Mouse (Mus musculus) kidney, embryonic 16.5 days (tissue): Measurements from ENCODE around the gene Steap3. TPM values are rescaled to one million over a fixed set of nuclear protein-coding genes. Genes with fewer than 3 reads are reported as not detected.
A peak's percentile ranks its signal among the peaks of the same experiment; 100 is the strongest.

Experiments
- ATAC-seq: fragments of 200-750 bp; cut with Nextera tagmentation; 2 replicates; pipeline ENCODE4 v1.8.0; 2017; ENCODE audit warnings: moderate TSS enrichment; ENCODE audit not compliant: low FRiP score, low TSS enrichment
- H3K27ac ChIP-seq: fragments of 300-500 bp; sonication (generic); 2 replicates; pipeline ENCODE4 v1.5.1; 2014; ENCODE audit warnings: low read length
- H3K27me3 ChIP-seq: fragments of 300-500 bp; sonication (generic); 2 replicates; pipeline ENCODE4 v1.6.1; 2014; ENCODE audit warnings: low read length, control low read depth, mixed read lengths; ENCODE audit not compliant: insufficient read depth
- H3K36me3 ChIP-seq: fragments of 300-500 bp; sonication (generic); 2 replicates; pipeline ENCODE4 v1.6.1; 2014; ENCODE audit warnings: low read length, control low read depth, mixed read lengths; ENCODE audit not compliant: insufficient read depth
- H3K4me1 ChIP-seq: fragments of 300-500 bp; sonication (generic); 2 replicates; pipeline ENCODE4 v1.6.1; 2014; ENCODE audit warnings: low read length, control low read depth, mixed read lengths; ENCODE audit not compliant: insufficient read depth
- H3K4me2 ChIP-seq: fragments of 300-500 bp; sonication (generic); replicated peaks from 2 replicates; pipeline ENCODE4 v1.6.1; 2014; ENCODE audit warnings: low read depth, low read length
- H3K4me3 ChIP-seq: fragments of 300-500 bp; sonication (generic); 2 replicates; pipeline ENCODE4 v1.5.1; 2014; ENCODE audit warnings: mild to moderate bottlenecking, low read length
- H3K9ac ChIP-seq: fragments of 300-500 bp; sonication (generic); replicated peaks from 2 replicates; pipeline ENCODE4 v1.6.1; 2014; ENCODE audit warnings: low read length
- H3K9me3 ChIP-seq: fragments of 300-500 bp; sonication (generic); 2 replicates; pipeline ENCODE4 v1.6.1; 2016; ENCODE audit warnings: low read length, control low read depth
- WGBS: fragments of 180-500 bp; shearing (Covaris S2); extraction: QIAGEN DNeasy Blood & Tissue Kit; methylation state at CpG from one replicate; pipeline ENCODE4 v1.1.7; 2014; 5-methylcytosine and 5-hydroxymethylcytosine counted together
- polyA plus RNA-seq: library from polyadenylated mRNA; unstranded; fragments of >200 nt; fragmentation: Nextera tagmentation; extraction: Ambion mirVana; gene quantifications from 2 replicates; pipeline ENCODE4 v1.2.1, GENCODE M21; 2015

The Steap3 gene
- polyA plus RNA-seq, 1 experiment from 2014 or later = 2.8 TPM

DNA sequence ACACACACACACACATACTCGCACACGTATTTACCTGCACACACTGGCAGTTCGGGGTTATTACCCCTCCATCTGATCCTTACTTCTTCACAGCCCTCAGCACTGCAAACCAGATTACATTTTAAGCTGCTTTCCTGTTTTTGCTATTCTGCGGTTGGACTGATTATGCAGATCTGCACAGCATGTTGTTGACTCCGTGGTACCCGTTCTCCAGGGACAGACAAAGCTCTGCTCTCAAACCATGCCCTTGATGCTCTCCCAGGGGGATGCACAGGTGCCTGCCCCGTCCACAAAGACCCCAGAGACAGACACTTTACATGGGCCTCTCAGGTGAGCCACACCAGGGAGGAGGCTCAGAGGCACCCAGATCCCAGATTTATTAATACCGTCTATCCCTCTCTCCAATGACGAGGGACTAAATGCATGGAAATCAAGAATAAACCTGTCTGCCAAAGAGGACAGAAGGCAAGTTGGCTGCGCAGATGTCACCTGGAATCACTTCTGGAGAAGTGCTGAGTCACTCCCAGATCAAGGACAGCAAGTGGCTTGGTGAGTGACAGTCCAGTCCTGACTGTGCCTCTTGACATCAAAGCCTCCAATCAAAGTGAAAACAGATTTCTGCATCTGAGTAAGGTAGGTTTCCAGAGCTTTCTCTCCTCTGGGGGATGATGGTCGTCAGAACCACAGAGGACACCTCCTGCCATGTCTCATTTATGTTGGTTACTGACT is 63.8 kb downstream of the Steap3 start:
- no peak overlapping the region for H3K27ac ChIP-seq
- no peak overlapping the region for H3K4me3 ChIP-seq
- 81% methylated on average over 11 of the region's 11 CpGs for WGBS
- no peaks in the 10 kb centered on the region for H3K36me3 ChIP-seq
- H3K4me2 ChIP-seq = no peak overlapping the region
- no peaks in the 10 kb centered on the region for H3K9me3 ChIP-seq
- H3K27me3 ChIP-seq = no peaks in the 10 kb centered on the region
- no peaks in the 10 kb centered on the region for H3K4me1 ChIP-seq
- ATAC-seq = no peak
- H3K9ac ChIP-seq = no peak overlapping the region

DNA sequence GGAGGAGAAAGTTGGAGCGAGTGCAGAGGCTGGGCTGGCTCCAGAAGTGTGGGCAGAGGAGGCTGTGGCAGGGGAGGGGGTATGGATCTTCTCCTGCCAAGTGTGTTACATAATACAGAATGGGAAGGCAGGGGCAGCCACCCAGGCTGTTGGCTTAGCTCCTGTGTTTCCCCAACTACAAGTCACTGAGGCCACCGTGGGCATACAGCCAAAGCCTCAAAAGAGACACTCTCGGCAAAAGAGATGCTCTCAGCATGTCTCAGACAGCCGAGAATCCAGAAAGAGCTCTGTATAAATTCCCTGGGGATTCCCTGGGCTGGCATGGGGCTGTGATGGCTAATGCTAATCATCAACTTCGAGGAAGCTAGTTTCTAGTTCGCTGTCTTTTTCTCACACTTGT is 64.9 kb downstream of the Steap3 start:
- no peaks in the 10 kb centered on the region for H3K9me3 ChIP-seq
- no peak overlapping the region for H3K9ac ChIP-seq
- H3K36me3 ChIP-seq = no peaks in the 10 kb centered on the region
- no peak overlapping the region for H3K27ac ChIP-seq
- H3K4me1 ChIP-seq = no peaks in the 10 kb centered on the region
- WGBS = 74% methylated on average over 6 of the region's 6 CpGs
- no peak for ATAC-seq
- H3K4me2 ChIP-seq = no peak overlapping the region
- no peaks in the 10 kb centered on the region for H3K27me3 ChIP-seq
- no peak overlapping the region for H3K4me3 ChIP-seq

DNA sequence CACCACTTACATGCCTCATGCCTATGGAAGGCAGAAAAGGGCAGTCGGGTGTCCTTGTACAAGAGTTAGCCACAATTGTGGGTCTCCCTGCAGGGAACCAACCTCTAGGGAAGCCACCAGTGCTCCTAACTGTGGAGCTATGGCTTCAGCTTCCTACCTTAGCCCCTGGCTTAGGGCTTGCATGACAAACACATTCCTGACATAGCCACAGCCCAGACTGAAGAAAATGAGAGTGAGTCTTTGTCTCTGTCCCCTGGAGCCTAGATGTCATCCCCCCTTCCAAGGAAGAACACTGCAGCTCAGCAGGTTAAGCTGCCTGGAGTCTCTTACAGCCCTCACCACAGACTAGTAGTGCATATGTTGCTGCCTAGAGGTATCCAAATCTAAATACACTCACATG is 67.7 kb downstream of the Steap3 start:
- H3K36me3 ChIP-seq = no peaks in the 10 kb centered on the region
- H3K4me3 ChIP-seq = no peak overlapping the region
- H3K4me2 ChIP-seq = no peak overlapping the region
- no peak overlapping the region for H3K27ac ChIP-seq
- H3K27me3 ChIP-seq = no peaks in the 10 kb centered on the region
- H3K9ac ChIP-seq = no peak overlapping the region
- no peaks in the 10 kb centered on the region for H3K9me3 ChIP-seq
- H3K4me1 ChIP-seq = no peaks in the 10 kb centered on the region
- no peak for ATAC-seq
- 46% methylated on average over 1 of the region's 1 CpGs for WGBS

DNA sequence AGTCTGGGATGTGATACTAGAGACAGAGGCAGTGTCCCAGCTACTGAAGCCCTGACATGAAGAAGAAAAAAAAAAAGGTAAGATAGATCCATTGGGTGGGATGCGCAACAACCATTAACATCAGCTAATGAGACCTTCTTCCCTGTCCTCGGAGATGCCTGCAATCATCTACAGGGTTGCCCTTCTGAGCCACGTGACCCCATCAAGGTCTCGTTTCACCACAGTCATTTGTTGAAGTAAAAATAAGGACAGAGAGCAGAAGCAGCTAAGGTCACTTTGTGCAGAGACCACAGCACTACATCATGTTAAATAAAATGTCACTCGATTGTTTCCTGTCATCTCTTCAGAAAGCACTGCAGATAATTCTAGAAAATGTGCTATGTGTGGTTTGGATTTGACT is 68.7 kb downstream of the Steap3 start:
- ATAC-seq = no peak
- no peaks in the 10 kb centered on the region for H3K36me3 ChIP-seq
- H3K27me3 ChIP-seq = no peaks in the 10 kb centered on the region
- H3K27ac ChIP-seq = no peak overlapping the region
- 65% methylated on average over 5 of the region's 5 CpGs for WGBS
- no peaks in the 10 kb centered on the region for H3K4me1 ChIP-seq
- H3K4me2 ChIP-seq = no peak overlapping the region
- H3K9ac ChIP-seq = no peak overlapping the region
- H3K4me3 ChIP-seq = no peak overlapping the region
- no peaks in the 10 kb centered on the region for H3K9me3 ChIP-seq

DNA sequence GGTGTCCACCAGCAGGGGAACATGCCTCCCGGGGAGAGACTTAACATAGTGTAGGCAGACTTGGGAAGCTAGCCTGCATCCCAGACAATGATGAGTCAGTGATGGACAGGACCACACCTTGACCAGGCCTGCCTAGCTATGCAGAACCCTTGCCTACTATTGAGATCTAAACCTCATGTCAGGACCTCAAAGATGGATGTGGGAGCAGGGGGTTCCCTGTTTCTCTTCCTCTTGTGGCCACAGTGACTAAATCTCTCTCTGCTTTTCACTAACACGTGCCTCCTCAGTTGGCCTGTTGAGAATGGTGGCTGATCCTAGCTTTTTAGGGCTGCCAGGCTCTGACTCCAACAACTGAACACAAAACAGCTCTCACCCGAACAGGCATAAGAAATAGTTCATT is 70.0 kb downstream of the Steap3 start:
- no peak overlapping the region for H3K27ac ChIP-seq
- no peaks in the 10 kb centered on the region for H3K4me1 ChIP-seq
- H3K27me3 ChIP-seq = no peaks in the 10 kb centered on the region
- WGBS = 58% methylated on average over 3 of the region's 3 CpGs
- H3K4me2 ChIP-seq = no peak overlapping the region
- H3K36me3 ChIP-seq = no peaks in the 10 kb centered on the region
- no peak overlapping the region for H3K9ac ChIP-seq
- no peaks in the 10 kb centered on the region for H3K9me3 ChIP-seq
- no peak for ATAC-seq
- no peak overlapping the region for H3K4me3 ChIP-seq

DNA sequence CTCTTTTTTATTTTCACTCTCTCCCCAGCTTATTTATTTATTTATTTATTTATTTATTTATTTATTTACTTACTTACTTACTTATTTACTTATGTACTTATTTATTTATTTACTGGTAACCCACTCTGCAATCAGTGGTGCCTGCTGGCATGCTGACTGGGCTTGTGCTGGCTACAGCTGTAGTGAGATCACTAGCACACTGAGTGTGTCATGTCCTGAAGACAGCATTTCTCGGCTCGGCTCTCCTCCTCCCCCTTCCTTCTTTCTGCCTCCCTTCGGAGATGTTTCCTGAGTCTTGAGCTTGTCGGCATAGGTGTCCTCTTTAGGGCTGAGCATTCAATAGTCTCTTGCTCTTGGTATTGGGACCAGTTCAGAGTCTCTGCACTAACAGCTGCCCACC is 73.6 kb downstream of the Steap3 start:
- no peak for ATAC-seq
- Histone ChIP-seq H3K4me2 (no peak overlapping the region), H3K4me3 (no peak overlapping the region), H3K9me3 (no peaks in the 10 kb centered on the region), H3K27me3 (no peaks in the 10 kb centered on the region), H3K27ac (no peak overlapping the region), H3K4me1 (no peaks in the 10 kb centered on the region), H3K9ac (no peak overlapping the region), H3K36me3 (no peaks in the 10 kb centered on the region)
- WGBS = 80% methylated on average over 4 of the region's 4 CpGs

DNA sequence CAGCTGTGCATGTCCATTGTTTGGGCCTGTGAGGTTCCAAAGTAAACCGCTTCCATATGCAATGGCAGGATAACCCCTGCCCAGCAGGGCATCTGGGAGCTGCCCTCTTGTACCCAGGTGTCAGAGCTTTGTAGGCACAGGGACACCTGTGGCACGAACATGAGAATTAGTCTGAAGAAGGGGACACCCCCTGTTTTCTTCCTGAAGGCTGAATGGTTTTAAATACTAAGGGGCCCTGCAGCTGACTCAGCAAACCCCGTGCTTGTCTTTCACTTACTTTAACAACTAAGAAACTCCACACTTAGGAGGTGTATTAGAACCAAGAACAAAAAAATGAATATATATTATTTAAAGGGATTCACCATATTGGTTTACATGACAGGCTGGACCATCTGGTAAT is 74.4 kb downstream of the Steap3 start:
- Histone ChIP-seq H3K4me2 (no peak overlapping the region), H3K27ac (no peak overlapping the region), H3K9ac (no peak overlapping the region), H3K9me3 (no peaks in the 10 kb centered on the region), H3K27me3 (no peaks in the 10 kb centered on the region), H3K4me3 (no peak overlapping the region), H3K4me1 (no peaks in the 10 kb centered on the region), H3K36me3 (no peaks in the 10 kb centered on the region)
- no peak for ATAC-seq
- 72% methylated on average over 3 of the region's 3 CpGs for WGBS

DNA sequence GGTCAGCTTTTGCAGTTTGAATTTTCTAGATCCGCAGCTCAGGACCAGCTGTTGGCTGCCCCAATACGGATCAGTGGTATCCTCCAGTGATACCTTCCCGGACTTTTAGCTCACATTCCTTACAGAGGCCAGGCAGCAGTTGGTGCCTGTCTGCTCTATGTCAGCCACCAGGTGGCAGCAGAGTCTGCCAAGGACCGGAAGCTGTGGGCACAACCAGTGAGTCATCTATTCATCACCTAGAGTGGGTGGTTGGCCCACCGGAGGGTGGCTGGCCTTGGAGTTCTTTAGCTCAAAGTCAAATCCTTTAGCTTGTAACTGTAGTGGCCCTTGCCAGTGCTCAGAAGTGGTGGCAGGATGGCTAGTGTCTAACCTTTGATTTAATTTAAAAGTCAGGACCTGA is 75.3 kb downstream of the Steap3 start:
- Histone ChIP-seq H3K4me1 (no peaks in the 10 kb centered on the region), H3K36me3 (no peaks in the 10 kb centered on the region), H3K27me3 (no peaks in the 10 kb centered on the region), H3K9ac (no peak overlapping the region), H3K27ac (no peak overlapping the region), H3K4me3 (no peak overlapping the region), H3K4me2 (no peak overlapping the region), H3K9me3 (no peaks in the 10 kb centered on the region)
- 15% methylated on average over 5 of the region's 5 CpGs for whole genome bisulfite sequencing
- peak; percentile 68 for ATAC-seq

DNA sequence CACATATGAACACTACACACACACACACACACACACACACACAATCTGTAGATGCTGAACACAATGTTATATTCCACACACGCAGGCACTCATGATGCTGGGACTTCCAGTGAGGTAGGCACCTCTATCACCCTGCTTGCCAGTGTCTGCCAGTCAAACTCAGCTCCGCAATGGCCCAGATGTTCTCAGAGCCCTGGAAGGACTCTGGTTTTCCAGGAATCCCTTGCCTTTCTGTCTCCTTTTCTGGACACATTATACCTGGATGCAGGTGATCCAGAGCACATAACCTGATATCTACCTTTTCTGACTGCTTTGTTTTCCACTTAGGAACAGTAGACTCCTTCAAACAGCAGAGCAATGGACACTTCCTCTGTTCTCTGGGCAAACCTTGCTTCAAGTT is 75.8 kb downstream of the Steap3 start:
- H3K4me1 ChIP-seq = no peaks in the 10 kb centered on the region
- whole genome bisulfite sequencing = 88% methylated on average over 2 of the region's 2 CpGs

DNA sequence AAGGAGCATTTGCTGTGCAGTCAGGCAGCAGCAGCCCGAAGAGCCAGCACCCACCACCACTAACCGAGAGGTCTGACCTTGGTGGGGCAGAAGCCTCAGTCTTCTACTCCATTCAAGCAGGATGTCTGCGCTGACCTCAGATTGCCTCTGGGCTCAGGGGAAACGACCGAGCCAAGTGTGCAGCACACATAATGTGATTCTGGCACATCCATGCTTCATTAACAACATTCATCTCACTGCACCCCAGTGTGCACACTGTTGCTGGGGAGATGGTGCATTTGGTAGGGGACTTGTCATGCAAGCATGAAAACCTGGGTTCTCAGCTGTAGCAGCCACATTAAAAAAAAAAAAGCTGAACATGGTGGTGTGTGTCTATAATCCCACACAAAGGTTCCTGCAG is 76.6 kb downstream of the Steap3 start:
- Histone ChIP-seq H3K9me3 (no peaks in the 10 kb centered on the region), H3K4me3 (no peak overlapping the region), H3K9ac (no peak overlapping the region), H3K4me1 (no peaks in the 10 kb centered on the region), H3K27me3 (no peaks in the 10 kb centered on the region), H3K36me3 (no peaks in the 10 kb centered on the region), H3K27ac (no peak overlapping the region), H3K4me2 (no peak overlapping the region)
- ATAC-seq = no peak
- WGBS = 35% methylated on average over 5 of the region's 5 CpGs

More for the DNA sequence above, 75.8 kb downstream of the Steap3 start:
- no peaks in the 10 kb centered on the region for H3K9me3 ChIP-seq
- no peak overlapping the region for H3K4me3 ChIP-seq
- H3K36me3 ChIP-seq = no peaks in the 10 kb centered on the region
- H3K27ac ChIP-seq = no peak overlapping the region
- no peak for ATAC-seq
- no peak overlapping the region for H3K9ac ChIP-seq
- no peaks in the 10 kb centered on the region for H3K27me3 ChIP-seq
- no peak overlapping the region for H3K4me2 ChIP-seq
